Mouse (Mus musculus) hindbrain, embryonic 11.5 days (tissue): ENCODE data around the gene Gpr84. TPM values are rescaled to one million over a fixed set of nuclear protein-coding genes. Genes with fewer than 3 reads are reported as not detected.
A peak's percentile ranks its signal among the peaks of the same experiment; 100 is the strongest.

Source experiments
- ATAC-seq: fragments of 200-750 bp; cut with Nextera tagmentation; 2 replicates; pipeline ENCODE4 v1.8.0; 2017; ENCODE audit warnings: mild to moderate bottlenecking, moderate TSS enrichment, moderate library complexity; ENCODE audit not compliant: low FRiP score
- DNase-seq: peaks from one replicate; pipeline ENCODE4 v3.0.0-alpha.2; 2015; ENCODE audit warnings: low spot score
- H3K27ac ChIP-seq: fragments of 300-500 bp; sonication (generic); 2 replicates; pipeline ENCODE4 v1.5.1; 2014; ENCODE audit warnings: mild to moderate bottlenecking, low read depth, low read length
- H3K27me3 ChIP-seq: fragments of 300-500 bp; sonication (generic); 2 replicates; pipeline ENCODE4 v1.6.1; 2014; ENCODE audit warnings: mild to moderate bottlenecking, low read length, moderate library complexity, mixed read lengths; ENCODE audit not compliant: control insufficient read depth, insufficient read depth
- H3K36me3 ChIP-seq: fragments of 300-500 bp; sonication (generic); 2 replicates; pipeline ENCODE4 v1.6.1; 2014; ENCODE audit warnings: mild to moderate bottlenecking, low read length, moderate library complexity, mixed read lengths; ENCODE audit not compliant: control insufficient read depth, insufficient read depth
- H3K4me1 ChIP-seq: fragments of 300-500 bp; sonication (generic); replicated peaks from 2 replicates; pipeline ENCODE4 v1.6.1; 2014; ENCODE audit warnings: low read length, mixed read lengths; ENCODE audit not compliant: control insufficient read depth, insufficient read depth
- H3K4me2 ChIP-seq: fragments of 300-500 bp; sonication (generic); replicated peaks from 2 replicates; pipeline ENCODE4 v1.6.1; 2014; ENCODE audit warnings: mild to moderate bottlenecking, low read depth, low read length
- H3K4me3 ChIP-seq: fragments of 300-500 bp; sonication (generic); 2 replicates; pipeline ENCODE4 v1.5.1; 2014; ENCODE audit warnings: low read depth, low read length
- H3K9ac ChIP-seq: fragments of 300-500 bp; sonication (generic); 2 replicates; pipeline ENCODE4 v1.6.1; 2014; ENCODE audit warnings: low read depth, low read length
- H3K9me3 ChIP-seq: fragments of 300-500 bp; sonication (generic); 2 replicates; pipeline ENCODE4 v1.6.1; 2016; ENCODE audit warnings: low read length; ENCODE audit not compliant: control insufficient read depth
- WGBS: fragments of 180-500 bp; shearing (Covaris S2); extraction: QIAGEN DNeasy Blood & Tissue Kit; methylation state at CpG from one replicate; pipeline ENCODE4 v1.1.7; 2014; 5-methylcytosine and 5-hydroxymethylcytosine counted together
- polyA plus RNA-seq: library from polyadenylated mRNA; unstranded; fragments of >200 nt; fragmentation: Nextera tagmentation; extraction: Ambion mirVana; gene quantifications from 2 replicates; pipeline ENCODE4 v1.2.1, GENCODE M21; 2014

Gpr84 gene
- polyA plus RNA-seq, 1 experiment from 2014 or later: 0.34 TPM

DNA sequence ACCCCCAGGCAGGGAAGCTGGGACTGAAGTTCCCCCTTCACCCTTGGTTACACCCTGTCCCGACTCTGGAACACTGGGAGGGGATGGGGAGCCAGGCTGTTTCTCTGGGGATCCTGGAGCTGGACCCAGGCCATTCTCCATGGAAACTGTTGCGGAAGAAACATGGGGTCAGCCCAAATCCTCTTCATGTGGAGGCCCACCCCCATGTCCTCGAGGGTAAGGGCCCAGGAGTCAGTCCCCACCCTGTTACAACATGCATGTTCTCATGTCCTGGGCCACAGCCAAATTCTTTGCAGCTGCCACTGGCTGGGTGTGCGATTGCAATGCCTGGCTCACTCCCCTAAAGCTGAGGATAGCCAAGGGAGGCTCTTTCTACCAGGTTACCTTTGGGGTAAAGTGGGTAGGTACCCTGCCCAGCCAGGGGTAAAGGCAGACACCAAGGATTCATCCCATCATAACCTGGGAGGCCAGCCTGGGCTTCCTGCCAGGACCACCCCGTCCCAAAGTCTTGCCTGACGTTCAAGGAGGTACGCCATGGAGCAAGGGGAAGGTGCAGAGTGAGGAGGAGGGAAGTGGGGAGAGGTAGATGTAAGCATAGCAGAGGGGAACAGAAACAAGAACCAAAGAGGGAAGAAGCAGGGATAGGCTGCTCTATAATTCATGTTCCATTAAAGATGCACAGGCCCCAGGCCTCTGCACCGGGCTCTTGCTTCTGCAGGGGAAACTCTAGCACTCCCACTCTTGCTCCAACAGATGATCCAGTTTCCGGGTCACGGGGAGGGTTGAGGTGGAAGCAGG is 5.8 kb upstream of the Gpr84 start:
- WGBS: 87% methylated on average over 10 of the region's 10 CpGs
- H3K4me1 ChIP-seq: peaks cover 11% of the 10 kb centered on the region
- H3K4me2 ChIP-seq: no peak overlapping the region
- no peaks in the 10 kb centered on the region for H3K9me3 ChIP-seq
- H3K36me3 ChIP-seq: no peaks in the 10 kb centered on the region
- no peak overlapping the region for H3K4me3 ChIP-seq
- no peak for DNase-seq
- no peak for ATAC-seq
- H3K9ac ChIP-seq: no peak overlapping the region
- no peaks in the 10 kb centered on the region for H3K27me3 ChIP-seq
- H3K27ac ChIP-seq: no peak overlapping the region

GRCm38 (mm10) chr15:103315011-103315502 is 4.6 kb upstream of the Gpr84 start:
- peak overlapping the region; percentile 23 for H3K4me3 ChIP-seq
- ATAC-seq (peak; percentile 88), DNase-seq (peak; percentile 93)
- no peaks in the 10 kb centered on the region for H3K27me3 ChIP-seq
- H3K36me3 ChIP-seq: no peaks in the 10 kb centered on the region
- peak overlapping the region; percentile 50 for H3K4me2 ChIP-seq
- peaks cover 11% of the 10 kb centered on the region for H3K4me1 ChIP-seq
- peak overlapping the region; percentile 48 for H3K9ac ChIP-seq
- 1% methylated on average over 18 of the region's 18 CpGs for WGBS
- H3K9me3 ChIP-seq: no peaks in the 10 kb centered on the region
- H3K27ac ChIP-seq: peak overlapping the region; percentile 65; the same call in 1 of the 2 replicates

GRCm38 (mm10) chr15:103314181-103314580 is 3.8 kb upstream of the Gpr84 start:
- Histone ChIP-seq H3K9me3 (no peaks in the 10 kb centered on the region), H3K4me1 (peaks cover 11% of the 10 kb centered on the region), H3K4me2 (peak overlapping the region; percentile 50), H3K36me3 (no peaks in the 10 kb centered on the region), H3K4me3 (peak overlapping the region; percentile 23), H3K27ac (no peak overlapping the region), H3K9ac (peak overlapping the region; percentile 48; the same call in 1 of the 2 replicates), H3K27me3 (no peaks in the 10 kb centered on the region)
- DNase-seq: no peak
- 21% methylated on average over 21 of the region's 22 CpGs for WGBS
- ATAC-seq: no peak

DNA sequence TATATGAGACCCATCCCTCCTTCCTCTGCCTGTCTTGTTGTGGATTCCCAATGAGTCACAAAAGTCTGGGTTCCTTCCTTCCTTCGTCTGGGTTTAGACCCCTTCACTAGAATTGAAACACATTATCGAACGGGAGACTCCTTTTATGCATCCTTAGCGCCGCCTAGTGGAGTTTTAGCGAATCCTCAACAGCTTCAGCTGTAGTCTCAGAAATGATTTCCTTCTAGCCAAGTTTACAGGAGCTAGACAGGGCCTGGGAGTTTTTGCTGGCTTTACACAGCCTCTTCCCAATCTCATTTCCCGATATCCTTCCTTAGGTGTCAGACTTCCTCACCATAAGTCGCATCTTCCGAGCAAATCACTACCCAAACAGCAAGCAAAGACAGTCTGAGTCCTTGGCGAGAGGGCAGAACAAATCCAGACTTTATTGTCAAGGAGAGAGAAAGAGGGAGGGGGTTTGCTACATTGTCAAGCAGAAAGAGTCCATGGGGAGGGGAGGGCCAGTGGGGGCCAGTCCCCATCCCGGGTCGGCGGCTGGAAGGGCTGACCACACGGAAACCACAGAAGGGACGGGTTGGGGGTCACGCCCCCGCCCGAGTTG is 3.2 kb upstream of the Gpr84 start:
- no peak for ATAC-seq
- whole genome bisulfite sequencing: 11% methylated on average over 18 of the region's 18 CpGs
- no peak overlapping the region for H3K27ac ChIP-seq
- no peaks in the 10 kb centered on the region for H3K27me3 ChIP-seq
- no peaks in the 10 kb centered on the region for H3K36me3 ChIP-seq
- H3K4me3 ChIP-seq: no peak overlapping the region
- peak; percentile 87 for DNase-seq
- peak overlapping the region; percentile 42; the same call in 1 of the 2 replicates for H3K9ac ChIP-seq
- peaks cover 11% of the 10 kb centered on the region for H3K4me1 ChIP-seq
- H3K4me2 ChIP-seq: peak overlapping the region; percentile 50
- no peaks in the 10 kb centered on the region for H3K9me3 ChIP-seq

GRCm38 (mm10) chr15:103308876-103309580 is 1.4 kb downstream of the Gpr84 start:
- ATAC-seq: no peak
- DNase-seq: no peak
- H3K9me3 ChIP-seq: no peaks in the 10 kb centered on the region
- WGBS: 62% methylated on average over 26 of the region's 26 CpGs
- peak overlapping the region; percentile 43; the same call in 1 of the 2 replicates for H3K9ac ChIP-seq
- H3K27me3 ChIP-seq: no peaks in the 10 kb centered on the region
- no peak overlapping the region for H3K4me3 ChIP-seq
- peaks cover 14% of the 10 kb centered on the region for H3K4me1 ChIP-seq
- no peak overlapping the region for H3K27ac ChIP-seq
- no peak overlapping the region for H3K4me2 ChIP-seq
- no peaks in the 10 kb centered on the region for H3K36me3 ChIP-seq

- no peak for ATAC-seq
- Histone ChIP-seq H3K9me3 (no peaks in the 10 kb centered on the region), H3K4me2 (no peak overlapping the region), H3K4me1 (peaks cover 16% of the 10 kb centered on the region), H3K4me3 (no peak overlapping the region), H3K9ac (peak overlapping the region; percentile 43; the same call in 1 of the 2 replicates), H3K27me3 (no peaks in the 10 kb centered on the region), H3K36me3 (no peaks in the 10 kb centered on the region), H3K27ac (no peak overlapping the region)
- DNase-seq: no peak
- 45% methylated on average over 28 of the region's 28 CpGs for WGBS
Observed at GRCm38 (mm10) chr15:103308056-103308875, 2.1 kb downstream of the Gpr84 start.

GRCm38 (mm10) chr15:103307125-103307524 is 3.3 kb downstream of the Gpr84 start:
- Histone ChIP-seq H3K4me2 (no peak overlapping the region), H3K9me3 (no peaks in the 10 kb centered on the region), H3K27me3 (no peaks in the 10 kb centered on the region), H3K9ac (no peak overlapping the region), H3K36me3 (no peaks in the 10 kb centered on the region), H3K4me1 (peaks cover 23% of the 10 kb centered on the region), H3K4me3 (no peak overlapping the region), H3K27ac (peak overlapping the region; percentile 31; the same call in 1 of the 2 replicates)
- peak; percentile 99 for DNase-seq
- WGBS: under 1% methylated on average over 7 of the region's 7 CpGs
- ATAC-seq: no peak
